Mouse (Mus musculus): ENCODE data around the gene Akt3.

Akt3 gene

DNA sequence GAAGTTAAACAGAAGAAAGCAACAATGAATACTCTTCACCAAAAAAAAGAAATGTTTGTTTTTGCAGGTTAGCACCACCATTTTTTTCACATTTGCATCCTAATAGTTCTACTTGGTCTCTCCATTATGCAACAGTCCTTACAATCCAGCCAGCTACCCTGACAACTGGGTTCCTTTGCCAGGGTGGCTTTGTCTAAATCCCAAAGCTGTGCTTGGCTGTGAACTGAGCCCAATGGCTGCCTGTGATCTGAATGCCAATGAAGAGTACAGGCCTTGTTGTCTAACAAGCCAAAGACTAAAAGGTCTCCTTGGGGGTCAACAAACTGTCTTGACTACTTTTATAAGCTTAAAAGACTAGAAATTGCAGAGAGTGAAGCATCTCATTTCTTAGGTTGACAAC, 82.6 kb downstream of the Akt3 start:
- no peaks in the 10 kb centered on the region for H3K27me3 ChIP-seq (ENCODE audit: insufficient read depth, low read length)
- H3K4me1 ChIP-seq (replicated peaks; ENCODE audit: low read depth, low read length), result peaks cover 10% of the 10 kb centered on the region; the same call in 1 of the 2 replicates
- no peaks in the 10 kb centered on the region for H3K9me3 ChIP-seq (ENCODE audit: low read length)
- TF ChIP-seq CTCF (conservative IDR thresholded peaks at IDR 0.05; ENCODE audit: low read length) (no peak), POU5F1 (IDR thresholded peaks at IDR 0.05; ENCODE audit: borderline replicate concordance, low read length) (no peak), NANOG (IDR thresholded peaks at IDR 0.05; ENCODE audit: borderline replicate concordance, low read length) (no peak)
- no peaks in the 10 kb centered on the region for H3K36me3 ChIP-seq (ENCODE audit: insufficient read depth, low read length)
- no peak overlapping the region for H3K4me3 ChIP-seq (replicated peaks; ENCODE audit: low read length)

DNA sequence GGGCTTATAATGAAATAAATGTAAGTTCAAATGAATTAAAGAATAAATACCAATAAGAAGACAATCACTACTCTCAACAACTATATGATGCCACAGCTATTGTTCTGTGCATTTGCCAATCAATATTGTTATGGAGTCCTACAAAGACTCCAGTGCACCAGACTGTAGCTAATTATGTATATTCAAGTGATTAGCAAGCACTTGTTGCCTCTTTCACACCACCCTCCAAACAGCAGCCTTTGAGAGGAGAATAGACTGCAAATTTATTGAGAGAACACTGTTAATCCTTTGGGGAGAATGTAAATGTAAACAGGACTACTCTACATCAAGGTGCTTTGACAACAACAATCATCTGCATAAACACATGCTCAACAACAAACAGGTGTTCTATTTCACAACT, 86.7 kb downstream of the Akt3 start:
- TF ChIP-seq NANOG (IDR thresholded peaks at IDR 0.05; ENCODE audit: borderline replicate concordance, low read length) (no peak), CTCF (conservative IDR thresholded peaks at IDR 0.05; ENCODE audit: low read length) (no peak), POU5F1 (IDR thresholded peaks at IDR 0.05; ENCODE audit: borderline replicate concordance, low read length) (no peak)
- Histone ChIP-seq H3K36me3 (ENCODE audit: insufficient read depth, low read length) (no peaks in the 10 kb centered on the region), H3K27me3 (ENCODE audit: insufficient read depth, low read length) (no peaks in the 10 kb centered on the region), H3K9me3 (ENCODE audit: low read length) (no peaks in the 10 kb centered on the region), H3K4me3 (replicated peaks; ENCODE audit: low read length) (no peak overlapping the region), H3K4me1 (replicated peaks; ENCODE audit: low read depth, low read length) (peaks cover 10% of the 10 kb centered on the region; the same call in 1 of the 2 replicates)

DNA sequence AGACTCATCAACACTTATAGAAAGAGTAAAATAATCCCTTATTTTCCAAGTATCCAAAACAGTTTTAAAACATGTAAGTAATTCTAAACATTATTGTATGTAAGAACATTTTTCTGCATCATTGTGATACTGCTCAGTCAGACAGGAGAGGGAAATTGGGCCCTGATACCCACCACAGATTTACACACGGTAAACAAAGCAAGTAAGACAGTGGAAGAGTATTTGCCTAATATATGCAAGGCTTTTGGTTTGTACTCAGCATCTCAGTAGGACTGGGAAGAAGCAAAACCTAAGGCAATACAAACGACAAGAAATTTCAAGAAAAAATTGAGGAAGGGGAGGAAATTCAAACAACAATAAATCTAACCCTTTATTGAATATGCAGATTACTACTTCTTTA, 92.2 kb downstream of the Akt3 start:
- H3K4me1 ChIP-seq (replicated peaks; ENCODE audit: low read depth, low read length), result 0 out of 2 replicates have a peak, but pooled peaks cover 2% of the 10 kb centered on the region

DNA sequence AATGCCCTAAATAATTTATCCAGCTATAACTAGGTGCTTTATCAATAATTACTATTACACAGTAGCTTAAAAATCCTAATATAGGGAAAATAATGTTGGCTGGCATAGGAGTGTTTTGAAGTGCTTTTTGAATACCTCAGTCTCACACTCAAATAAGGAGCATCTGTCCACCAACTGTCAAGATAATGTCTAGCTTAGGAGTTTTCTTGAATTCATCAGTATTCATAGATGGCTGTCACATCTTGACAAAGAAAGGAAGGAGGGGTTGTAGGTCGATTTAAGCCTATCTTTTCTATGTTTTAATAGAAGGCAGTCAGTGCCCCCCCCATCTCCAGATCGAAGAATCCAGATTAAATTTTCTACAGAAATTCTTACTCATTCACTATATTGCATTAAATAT, 92.7 kb downstream of the Akt3 start:
- TF ChIP-seq CTCF (conservative IDR thresholded peaks at IDR 0.05; ENCODE audit: low read length) (no peak), POU5F1 (IDR thresholded peaks at IDR 0.05; ENCODE audit: borderline replicate concordance, low read length) (no peak), NANOG (IDR thresholded peaks at IDR 0.05; ENCODE audit: borderline replicate concordance, low read length) (no peak)
- no peaks in the 10 kb centered on the region for H3K4me1 ChIP-seq (replicated peaks; ENCODE audit: low read depth, low read length)
- H3K4me3 ChIP-seq (replicated peaks; ENCODE audit: low read length), result no peak overlapping the region
- no peaks in the 10 kb centered on the region for H3K27me3 ChIP-seq (ENCODE audit: insufficient read depth, low read length)
- H3K9me3 ChIP-seq (ENCODE audit: low read length), result no peaks in the 10 kb centered on the region
- H3K36me3 ChIP-seq (ENCODE audit: insufficient read depth, low read length), result no peaks in the 10 kb centered on the region

More for the DNA sequence above, 92.2 kb downstream of the Akt3 start:
- Histone ChIP-seq H3K27me3 (ENCODE audit: insufficient read depth, low read length) (no peaks in the 10 kb centered on the region), H3K36me3 (ENCODE audit: insufficient read depth, low read length) (no peaks in the 10 kb centered on the region), H3K4me3 (replicated peaks; ENCODE audit: low read length) (no peak overlapping the region), H3K9me3 (ENCODE audit: low read length) (no peaks in the 10 kb centered on the region)
- no peak for TF ChIP-seq CTCF (conservative IDR thresholded peaks at IDR 0.05; ENCODE audit: low read length)
- TF ChIP-seq POU5F1 (IDR thresholded peaks at IDR 0.05; ENCODE audit: borderline replicate concordance, low read length), result no peak
- no peak for TF ChIP-seq NANOG (IDR thresholded peaks at IDR 0.05; ENCODE audit: borderline replicate concordance, low read length)

DNA sequence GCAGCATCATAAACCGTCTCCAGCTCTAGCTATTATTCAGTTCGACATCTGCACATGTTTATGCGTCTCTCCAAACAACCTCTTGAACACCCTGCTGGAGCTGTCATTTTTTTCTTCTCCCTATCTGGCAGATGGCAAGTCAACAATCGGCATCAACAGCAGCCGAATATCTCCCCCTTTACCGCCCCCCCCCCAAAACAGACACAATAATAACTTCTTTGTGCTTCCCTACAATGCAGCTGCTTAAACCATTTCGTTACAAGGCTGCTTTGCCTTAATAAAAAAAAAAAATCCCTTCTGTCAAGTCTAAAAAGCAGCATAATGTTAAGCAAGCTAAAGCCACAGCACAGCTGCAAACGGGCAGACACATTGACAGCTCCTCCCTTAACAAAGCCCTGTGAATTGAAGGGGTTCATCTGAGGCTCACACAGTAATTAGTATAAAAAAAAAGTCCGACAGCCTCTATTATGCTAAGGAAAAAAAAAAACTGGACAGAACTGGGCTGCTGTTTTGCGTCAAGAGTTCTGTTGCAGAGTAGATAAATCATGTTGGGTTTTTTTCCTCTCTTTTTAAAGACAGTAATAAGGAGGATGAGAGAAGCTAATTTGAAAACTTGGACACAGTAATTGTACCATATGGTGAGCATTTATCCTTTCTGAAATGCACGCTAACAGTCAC, 107.5 kb downstream of the Akt3 start:
- Histone ChIP-seq H3K4me3 (replicated peaks; ENCODE audit: low read length) (no peak overlapping the region), H3K4me1 (replicated peaks; ENCODE audit: low read depth, low read length) (no peaks in the 10 kb centered on the region), H3K27me3 (ENCODE audit: insufficient read depth, low read length) (no peaks in the 10 kb centered on the region), H3K9me3 (ENCODE audit: low read length) (no peaks in the 10 kb centered on the region), H3K36me3 (ENCODE audit: insufficient read depth, low read length) (no peaks in the 10 kb centered on the region)
- TF ChIP-seq CTCF (conservative IDR thresholded peaks at IDR 0.05; ENCODE audit: low read length) (no peak), POU5F1 (IDR thresholded peaks at IDR 0.05; ENCODE audit: borderline replicate concordance, low read length) (no peak), NANOG (IDR thresholded peaks at IDR 0.05; ENCODE audit: borderline replicate concordance, low read length) (no peak)

DNA sequence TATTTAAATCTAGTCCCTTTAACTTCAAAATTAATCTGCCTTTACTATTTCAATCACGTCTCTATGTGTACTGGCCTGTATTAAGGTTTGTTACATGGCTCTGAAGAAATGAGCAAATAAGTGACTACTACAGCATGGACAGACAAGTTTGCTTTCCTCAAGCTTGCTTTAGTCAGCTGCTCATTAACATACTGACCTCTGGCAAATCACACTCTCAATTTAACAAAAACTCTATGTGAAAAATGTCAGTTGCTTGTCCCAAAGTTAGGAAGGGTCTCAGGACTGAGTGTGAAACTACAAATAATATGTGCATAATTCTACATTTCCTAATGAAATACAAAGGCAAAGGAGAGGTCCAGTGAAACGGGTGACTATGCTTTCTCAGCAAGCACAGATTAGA, 109.3 kb downstream of the Akt3 start:
- no peak for TF ChIP-seq CTCF (conservative IDR thresholded peaks at IDR 0.05; ENCODE audit: low read length)
- TF ChIP-seq POU5F1 (IDR thresholded peaks at IDR 0.05; ENCODE audit: borderline replicate concordance, low read length), result no peak
- no peak for TF ChIP-seq NANOG (IDR thresholded peaks at IDR 0.05; ENCODE audit: borderline replicate concordance, low read length)
- no peak overlapping the region for H3K4me3 ChIP-seq (replicated peaks; ENCODE audit: low read length)

DNA sequence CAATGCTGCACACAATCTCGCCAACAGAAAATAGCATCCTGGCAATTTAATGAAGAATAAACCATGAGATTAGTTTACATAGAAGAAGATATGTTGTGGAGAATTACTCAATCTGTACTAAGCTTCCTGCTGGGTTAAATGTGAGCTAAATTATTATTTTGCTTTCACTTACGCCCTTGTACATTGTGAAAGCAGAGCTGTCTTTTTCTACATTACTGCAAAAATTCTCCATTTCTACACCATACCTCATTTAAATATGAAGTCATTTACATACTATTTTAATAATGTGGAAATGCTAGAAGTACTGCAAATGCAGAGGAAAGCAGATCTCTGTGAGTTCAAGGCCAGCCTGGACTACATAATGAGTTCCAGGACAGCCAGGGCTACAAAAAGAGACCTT, 116.5 kb downstream of the Akt3 start:
- no peak overlapping the region for H3K4me3 ChIP-seq (replicated peaks; ENCODE audit: low read length)
- no peaks in the 10 kb centered on the region for H3K36me3 ChIP-seq (ENCODE audit: insufficient read depth, low read length)
- no peaks in the 10 kb centered on the region for H3K9me3 ChIP-seq (ENCODE audit: low read length)
- no peaks in the 10 kb centered on the region for H3K4me1 ChIP-seq (replicated peaks; ENCODE audit: low read depth, low read length)
- no peak for TF ChIP-seq CTCF (conservative IDR thresholded peaks at IDR 0.05; ENCODE audit: low read length)
- no peak for TF ChIP-seq NANOG (IDR thresholded peaks at IDR 0.05; ENCODE audit: borderline replicate concordance, low read length)
- TF ChIP-seq POU5F1 (IDR thresholded peaks at IDR 0.05; ENCODE audit: borderline replicate concordance, low read length), result no peak
- no peaks in the 10 kb centered on the region for H3K27me3 ChIP-seq (ENCODE audit: insufficient read depth, low read length)

More for the DNA sequence above, 109.3 kb downstream of the Akt3 start:
- Histone ChIP-seq H3K4me1 (replicated peaks; ENCODE audit: low read depth, low read length) (no peaks in the 10 kb centered on the region), H3K27me3 (ENCODE audit: insufficient read depth, low read length) (no peaks in the 10 kb centered on the region), H3K9me3 (ENCODE audit: low read length) (no peaks in the 10 kb centered on the region), H3K36me3 (ENCODE audit: insufficient read depth, low read length) (no peaks in the 10 kb centered on the region)

DNA sequence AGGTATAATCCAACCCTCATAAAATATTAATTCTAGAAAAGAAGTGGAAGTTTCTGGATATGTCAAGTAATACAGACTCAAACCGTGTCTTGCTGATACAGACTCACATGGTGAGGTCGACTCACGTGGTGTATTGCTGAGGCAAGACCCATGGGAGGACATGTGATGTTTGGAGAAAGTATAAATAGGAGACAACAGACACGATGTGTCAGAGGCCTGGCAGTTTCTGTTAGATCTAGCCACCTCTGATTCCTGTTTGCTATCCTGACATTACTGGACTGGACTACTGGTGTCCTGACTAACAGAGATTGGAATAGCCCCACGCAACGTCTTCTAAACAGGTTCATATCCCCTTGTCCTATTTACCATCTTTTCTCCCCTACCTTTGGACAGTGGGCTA, 118.4 kb downstream of the Akt3 start:
- TF ChIP-seq CTCF (conservative IDR thresholded peaks at IDR 0.05; ENCODE audit: low read length) (no peak), POU5F1 (IDR thresholded peaks at IDR 0.05; ENCODE audit: borderline replicate concordance, low read length) (no peak), NANOG (IDR thresholded peaks at IDR 0.05; ENCODE audit: borderline replicate concordance, low read length) (no peak)
- no peaks in the 10 kb centered on the region for H3K27me3 ChIP-seq (ENCODE audit: insufficient read depth, low read length)

DNA sequence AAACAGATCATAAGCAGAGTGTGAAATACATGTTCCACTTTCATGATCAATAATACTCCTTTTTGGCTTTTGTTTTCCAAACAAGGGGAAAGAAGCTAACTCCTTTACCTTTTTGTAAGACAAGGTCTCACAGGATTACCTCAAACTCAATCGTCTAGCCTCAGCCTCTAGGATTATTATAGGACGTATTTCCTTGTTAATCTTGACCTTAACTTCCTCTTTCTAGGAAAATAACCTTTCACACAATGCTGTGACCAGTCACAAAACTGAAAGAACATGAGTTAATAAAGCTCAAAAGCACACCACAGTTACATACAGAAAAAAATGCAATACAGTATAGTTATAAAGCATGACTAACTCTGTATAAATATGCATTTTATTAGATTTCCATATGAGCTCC, 126.5 kb downstream of the Akt3 start:
- TF ChIP-seq POU5F1 (IDR thresholded peaks at IDR 0.05; ENCODE audit: borderline replicate concordance, low read length) (no peak), CTCF (conservative IDR thresholded peaks at IDR 0.05; ENCODE audit: low read length) (no peak), NANOG (IDR thresholded peaks at IDR 0.05; ENCODE audit: borderline replicate concordance, low read length) (no peak)
- Histone ChIP-seq H3K9me3 (ENCODE audit: low read length) (no peaks in the 10 kb centered on the region), H3K4me3 (replicated peaks; ENCODE audit: low read length) (no peak overlapping the region), H3K36me3 (ENCODE audit: insufficient read depth, low read length) (no peaks in the 10 kb centered on the region), H3K27me3 (ENCODE audit: insufficient read depth, low read length) (no peaks in the 10 kb centered on the region), H3K4me1 (replicated peaks; ENCODE audit: low read depth, low read length) (no peaks in the 10 kb centered on the region)

More for the DNA sequence above, 118.4 kb downstream of the Akt3 start:
- Histone ChIP-seq H3K4me1 (replicated peaks; ENCODE audit: low read depth, low read length) (no peaks in the 10 kb centered on the region), H3K4me3 (replicated peaks; ENCODE audit: low read length) (no peak overlapping the region), H3K36me3 (ENCODE audit: insufficient read depth, low read length) (no peaks in the 10 kb centered on the region), H3K9me3 (ENCODE audit: low read length) (no peaks in the 10 kb centered on the region)

Data from E14TG2a.4 (cell line).